Mouse (Mus musculus): ENCODE measurements around the gene Clec12a.

- no peak for TF ChIP-seq CTCF (IDR thresholded peaks at IDR 0.05; ENCODE audit: control insufficient read depth, insufficient read depth, low read length)
- TF ChIP-seq POLR2A (IDR thresholded peaks at IDR 0.05; ENCODE audit: borderline replicate concordance, control insufficient read depth, low read depth, low read length) = no peak
Observed at GRCm38 (mm10) chr6:129344408-129344807, 1.9 kb downstream of the Clec12a start.
